Mouse (Mus musculus) hindbrain, embryonic 11.5 days (tissue): Measurements from ENCODE around the gene Appbp2. TPM values are rescaled to one million over a fixed set of nuclear protein-coding genes. Genes with fewer than 3 reads are reported as not detected.

Experiments used
- polyA plus RNA-seq: library from polyadenylated mRNA; unstranded; fragments of >200 nt; fragmentation: Nextera tagmentation; extraction: Ambion mirVana; gene quantifications from 2 replicates; pipeline ENCODE4 v1.2.1, GENCODE M21; 2014

Gene Appbp2
- polyA plus RNA-seq, 1 experiment from 2014 or later = 65.5 TPM

Other genes with a start within 250 kb of the Appbp2 start
- 9.4 and 13.2 TPM in 2 replicates for gene Usp32, start 95.0 kb downstream of the Appbp2 start, polyA plus RNA-seq
- 0.26 and 0.39 TPM in 2 replicates for gene 1700125H20Rik, start 64.7 kb downstream of the Appbp2 start, polyA plus RNA-seq
- 26.5 and 28.4 TPM in 2 replicates for gene Ppm1d, start 76.1 kb upstream of the Appbp2 start, polyA plus RNA-seq
- gene Bcas3, start 118.0 kb upstream of the Appbp2 start, polyA plus RNA-seq = 32.6 and 33.3 TPM in 2 replicates